Mouse (Mus musculus) cortical plate, adult 2 months (tissue): ENCODE results near the gene Cacnb4. TPM values are rescaled to one million over a fixed set of nuclear protein-coding genes. Genes with fewer than 3 reads are reported as not detected.

Experiments used
- H3K27ac ChIP-seq: fragments of 200-500 bp; 2 replicates; pipeline ENCODE4 v1.5.1; 2012; ENCODE audit warnings: low read length, control low read depth, inconsistent platforms; ENCODE audit not compliant: insufficient read depth
- H3K4me1 ChIP-seq: fragments of 200-500 bp; 2 replicates; pipeline ENCODE4 v1.6.1; 2011; ENCODE audit warnings: low read length; ENCODE audit not compliant: control insufficient read depth, insufficient read depth
- H3K4me3 ChIP-seq: fragments of 200-500 bp; 2 replicates; pipeline ENCODE4 v1.5.1; 2011; ENCODE audit warnings: mild to moderate bottlenecking, low read length, control low read depth; ENCODE audit not compliant: insufficient read depth
- CTCF ChIP-seq: fragments of 200-500 bp; IDR thresholded peaks from 2 replicates; pipeline ENCODE4 v1.5.1; 2011; ENCODE audit warnings: mild to moderate bottlenecking, control low read depth, low read length; ENCODE audit not compliant: insufficient read depth; ENCODE audit errors: extremely low read depth
- POLR2A ChIP-seq: fragments of 200-500 bp; IDR thresholded peaks from 2 replicates; pipeline ENCODE4 v1.6.1; 2011; ENCODE audit warnings: mild to moderate bottlenecking, low read length, control low read depth; ENCODE audit not compliant: insufficient read depth; ENCODE audit errors: extremely low read depth
- polyA plus RNA-seq: library from polyadenylated mRNA; depleted of rRNA; stranded (reverse); fragments of >200 nt; gene quantifications from 2 replicates; pipeline ENCODE4 v1.2.3, GENCODE M21; 2012

The Cacnb4 gene
- polyA plus RNA-seq, 1 experiment: 70.3 TPM

- TF ChIP-seq POLR2A (no peak), CTCF (no peak)
- peaks cover 11% of the 10 kb centered on the region for H3K4me1 ChIP-seq
- H3K27ac ChIP-seq: peak overlapping the region; percentile 61; the same call in 1 of the 2 replicates
- H3K4me3 ChIP-seq: peak overlapping the region; percentile 76
Observed at GRCm38 (mm10) chr2:52557503-52558275, 118.9 kb downstream of the Cacnb4 start.

GRCm38 (mm10) chr2:52556961-52557326 is 119.7 kb downstream of the Cacnb4 start:
- Histone ChIP-seq H3K4me3 (peak overlapping the region; percentile 76), H3K27ac (no peak overlapping the region), H3K4me1 (peaks cover 8% of the 10 kb centered on the region)
- no peak for TF ChIP-seq POLR2A
- no peak for TF ChIP-seq CTCF

- peaks cover 8% of the 10 kb centered on the region for H3K4me1 ChIP-seq
- H3K4me3 ChIP-seq: peak overlapping the region; percentile 76
- TF ChIP-seq CTCF (no peak), POLR2A (no peak)
- H3K27ac ChIP-seq: no peak overlapping the region
Observed at GRCm38 (mm10) chr2:52556298-52556960, 120.2 kb downstream of the Cacnb4 start.

GRCm38 (mm10) chr2:52548401-52548800 is 128.2 kb downstream of the Cacnb4 start:
- Histone ChIP-seq H3K27ac (no peak overlapping the region), H3K4me3 (no peak overlapping the region), H3K4me1 (no peaks in the 10 kb centered on the region; the same call in 1 of the 2 replicates)
- TF ChIP-seq POLR2A: no peak
- no peak for TF ChIP-seq CTCF

- Histone ChIP-seq H3K4me3 (no peak overlapping the region), H3K27ac (no peak overlapping the region), H3K4me1 (no peaks in the 10 kb centered on the region; the same call in 1 of the 2 replicates)
- TF ChIP-seq POLR2A (no peak), CTCF (no peak)
Observed at GRCm38 (mm10) chr2:52547331-52547730, 129.3 kb downstream of the Cacnb4 start.

- TF ChIP-seq POLR2A: no peak
- TF ChIP-seq CTCF: no peak
- H3K27ac ChIP-seq: no peak overlapping the region
- H3K4me1 ChIP-seq: peaks cover under 1% of the 10 kb centered on the region; the same call in 1 of the 2 replicates
- H3K4me3 ChIP-seq: no peak overlapping the region
Observed at GRCm38 (mm10) chr2:52544527-52544926, 132.1 kb downstream of the Cacnb4 start.

GRCm38 (mm10) chr2:52541068-52541467 is 135.6 kb downstream of the Cacnb4 start:
- H3K4me1 ChIP-seq: peaks cover 2% of the 10 kb centered on the region; the same call in 1 of the 2 replicates
- no peak for TF ChIP-seq CTCF
- TF ChIP-seq POLR2A: no peak
- no peak overlapping the region for H3K27ac ChIP-seq
- no peak overlapping the region for H3K4me3 ChIP-seq

- Histone ChIP-seq H3K27ac (no peak overlapping the region), H3K4me1 (peaks cover 2% of the 10 kb centered on the region; the same call in 1 of the 2 replicates), H3K4me3 (no peak overlapping the region)
- TF ChIP-seq POLR2A: no peak
- no peak for TF ChIP-seq CTCF
Observed at GRCm38 (mm10) chr2:52539318-52539717, 137.3 kb downstream of the Cacnb4 start.

GRCm38 (mm10) chr2:52537645-52538044 is 139.0 kb downstream of the Cacnb4 start:
- H3K4me1 ChIP-seq: peaks cover 6% of the 10 kb centered on the region
- TF ChIP-seq POLR2A (no peak), CTCF (no peak)
- no peak overlapping the region for H3K27ac ChIP-seq
- no peak overlapping the region for H3K4me3 ChIP-seq
